Mouse (Mus musculus) lung, adult 18-20 months (tissue): ENCODE results near the gene Cfd.
A peak's percentile ranks its signal among the peaks of the same experiment; 100 is the strongest.

ENCODE experiments used
- DNase-seq, 2 experiments: peaks; one replicate each; pipeline ENCODE4 v3.0.0; 2022; ENCODE audit warnings: mixed read lengths in 2 of 2

Cfd gene

DNA sequence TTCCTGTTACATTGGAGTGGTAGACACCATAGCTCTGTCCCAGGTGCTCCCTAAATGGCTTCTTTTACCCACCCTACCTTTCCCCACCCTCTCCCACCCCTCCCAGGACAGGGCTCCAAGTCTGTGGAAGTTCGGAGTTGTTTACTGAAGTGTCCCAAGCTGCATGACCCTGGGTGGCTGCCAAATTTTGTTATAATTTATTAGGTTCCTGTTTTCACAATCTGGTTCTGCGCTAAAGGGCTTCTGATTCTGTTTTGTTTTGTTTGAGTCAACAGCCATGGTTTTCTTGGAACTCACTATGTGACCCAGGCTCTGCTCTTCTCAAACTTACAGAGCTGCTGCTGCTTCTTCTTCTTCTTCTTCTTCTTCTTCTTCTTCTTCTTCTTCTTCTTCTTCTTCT is 1.3 kb upstream of the Cfd start:
- no peak for DNase-seq

GRCm38 (mm10) chr10:79892451-79893118 is 1.9 kb downstream of the Cfd start:
- DNase-seq = peak; percentile 70 to 79

DNA sequence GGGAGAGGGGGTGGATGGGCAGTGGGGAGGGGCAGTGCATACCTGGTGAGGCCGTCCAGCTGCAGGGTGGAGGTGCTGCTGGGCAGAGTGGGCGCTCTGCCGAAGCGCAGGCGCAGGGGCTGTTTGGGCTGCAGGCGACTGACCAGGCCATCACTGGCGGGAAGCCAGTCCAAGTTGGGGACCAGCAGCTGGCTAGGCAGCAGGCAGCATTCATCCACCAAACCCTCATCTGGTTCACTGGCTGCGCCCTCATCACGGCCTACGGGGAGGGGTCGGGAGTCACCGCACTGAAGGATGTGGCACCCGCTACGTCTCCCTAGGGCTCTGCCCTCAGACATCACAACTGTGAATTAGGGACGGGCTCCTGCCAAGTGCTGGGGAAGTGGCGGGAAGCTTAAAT is 5.7 kb downstream of the Cfd start:
- no peak for DNase-seq

DNA sequence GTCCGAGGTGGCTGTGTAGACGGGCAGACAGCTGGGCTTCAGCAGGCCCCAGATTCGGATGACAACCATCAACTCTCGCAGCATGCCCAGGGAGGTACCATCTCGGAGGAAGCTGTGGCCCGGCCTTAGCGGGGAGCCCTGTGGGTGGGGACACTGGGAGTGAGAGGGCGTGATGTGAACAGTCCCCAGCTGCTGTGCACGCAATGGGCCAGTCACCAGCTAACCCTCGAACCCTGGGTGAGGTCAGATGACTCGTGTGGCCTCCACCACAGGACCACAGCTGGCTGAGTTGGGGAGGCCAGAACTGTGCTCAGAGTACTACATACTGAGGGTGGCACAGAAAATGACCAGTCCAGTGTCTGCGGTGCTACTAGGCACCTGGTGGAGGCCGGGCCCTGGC is 6.2 kb downstream of the Cfd start:
- DNase-seq = peak in 1 of 2 experiments; percentile 64

- no peak for DNase-seq
Observed at GRCm38 (mm10) chr10:79897316-79898245, 6.9 kb downstream of the Cfd start.

DNA sequence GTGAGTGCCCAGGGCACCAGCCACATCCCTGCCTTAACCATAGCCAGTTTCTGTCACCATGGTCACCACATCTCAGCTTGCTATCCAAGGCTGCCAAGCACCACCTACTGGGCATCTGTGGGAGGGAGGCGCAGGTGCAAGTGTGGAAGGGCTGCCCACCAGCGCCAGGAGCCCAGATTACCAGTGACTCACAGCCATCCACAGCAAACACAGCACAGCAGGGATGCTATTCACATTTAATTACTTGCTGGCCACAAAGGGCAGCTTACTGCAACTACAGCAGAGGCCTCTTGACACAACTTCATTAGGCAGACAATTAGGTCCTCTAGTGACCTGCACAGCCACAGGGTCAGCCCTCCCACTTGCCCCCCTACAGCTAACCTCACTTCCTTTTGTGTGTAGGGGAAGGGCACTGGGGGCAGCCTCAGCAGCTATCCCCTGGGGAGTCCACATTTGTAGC is 10.3 kb downstream of the Cfd start:
- no peak for DNase-seq

- DNase-seq = no peak
Observed at GRCm38 (mm10) chr10:79906712-79907111, 16.1 kb downstream of the Cfd start.

- no peak for DNase-seq
Observed at GRCm38 (mm10) chr10:79907415-79907814, 16.8 kb downstream of the Cfd start.

DNA sequence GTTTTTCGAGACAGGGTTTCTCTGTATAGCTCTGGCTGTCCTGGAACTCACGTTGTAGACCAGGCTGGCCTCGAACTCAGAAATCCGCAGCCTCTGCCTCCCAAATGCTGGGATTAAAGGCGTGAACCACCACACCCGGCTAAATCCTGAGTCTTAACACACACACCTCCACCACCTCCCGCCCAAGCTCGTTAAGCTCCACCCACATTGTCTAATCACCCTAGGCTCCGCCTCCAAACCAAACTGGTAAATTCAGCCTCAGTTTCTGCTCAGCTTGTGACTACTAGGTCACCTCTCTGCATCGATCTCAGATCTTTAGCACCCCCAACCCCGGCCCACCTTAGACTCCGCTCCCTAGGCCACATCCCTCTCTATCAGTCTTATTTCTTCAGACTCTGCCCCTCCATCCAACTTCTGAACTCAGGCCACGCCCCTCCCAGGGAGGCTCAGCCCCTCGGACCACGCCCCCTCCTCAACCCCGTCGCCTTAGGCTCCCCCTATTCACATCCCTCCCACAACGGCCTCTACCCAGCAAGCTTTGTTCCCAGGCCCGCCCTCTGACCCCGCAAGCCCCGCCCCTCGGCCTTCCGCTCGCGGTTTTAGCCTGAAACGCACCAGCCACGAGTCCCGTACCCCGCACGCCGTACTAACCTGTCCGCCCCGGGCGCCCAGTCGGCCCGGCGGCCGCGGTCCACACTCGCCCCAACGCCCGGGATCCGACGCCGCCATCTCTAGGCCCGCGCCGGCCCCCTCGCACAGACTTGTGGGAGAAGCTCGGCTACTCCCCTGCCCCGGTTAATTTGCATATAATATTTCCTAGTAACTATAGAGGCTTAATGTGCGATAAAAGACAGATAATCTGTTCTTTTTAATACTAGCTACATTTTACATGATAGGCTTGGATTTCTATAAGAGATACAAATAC is 17.8 kb downstream of the Cfd start, which contains the start of gene Med16:
Med16 (minus strand) TSS at position 757 of the 925 bp plus-strand sequence.
- peak; percentile 97 to 98 for DNase-seq

DNA sequence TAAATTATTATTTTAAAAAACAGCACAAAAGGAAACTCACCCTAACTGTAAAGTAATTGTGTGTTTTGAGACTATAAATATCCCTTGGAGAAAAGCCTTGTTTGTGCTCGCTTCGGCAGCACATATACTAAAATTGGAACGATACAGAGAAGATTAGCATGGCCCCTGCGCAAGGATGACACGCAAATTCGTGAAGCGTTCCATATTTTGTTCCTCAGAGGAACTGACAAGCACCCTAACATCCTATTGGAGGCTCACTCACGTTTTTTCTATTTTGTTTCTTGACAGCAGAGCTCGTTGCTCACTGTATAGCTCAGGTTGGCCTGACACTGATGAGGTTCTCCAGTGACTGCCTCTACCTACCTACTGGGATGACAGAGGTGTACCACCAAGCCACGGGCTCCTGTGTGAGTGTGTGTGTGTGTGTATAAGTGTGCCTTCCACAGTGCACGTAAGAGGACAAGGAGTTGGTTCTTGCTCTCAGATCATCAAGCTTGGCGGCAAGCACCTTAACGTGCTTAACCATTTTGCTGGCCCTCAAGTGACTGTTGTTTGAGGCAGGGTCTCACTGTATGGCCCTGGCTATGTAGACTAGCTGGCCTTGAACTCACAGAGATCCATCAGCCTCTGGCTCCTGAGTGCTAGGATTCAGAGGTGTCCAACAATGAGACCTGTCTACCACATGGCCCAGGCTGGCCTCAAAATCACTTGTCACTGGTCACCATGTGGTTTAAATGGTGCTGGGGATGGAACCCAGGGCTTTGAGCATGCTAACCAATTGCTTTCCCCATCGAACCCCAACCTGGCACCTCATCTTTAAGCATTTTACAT is 18.7 kb downstream of the Cfd start:
- DNase-seq = no peak

DNA sequence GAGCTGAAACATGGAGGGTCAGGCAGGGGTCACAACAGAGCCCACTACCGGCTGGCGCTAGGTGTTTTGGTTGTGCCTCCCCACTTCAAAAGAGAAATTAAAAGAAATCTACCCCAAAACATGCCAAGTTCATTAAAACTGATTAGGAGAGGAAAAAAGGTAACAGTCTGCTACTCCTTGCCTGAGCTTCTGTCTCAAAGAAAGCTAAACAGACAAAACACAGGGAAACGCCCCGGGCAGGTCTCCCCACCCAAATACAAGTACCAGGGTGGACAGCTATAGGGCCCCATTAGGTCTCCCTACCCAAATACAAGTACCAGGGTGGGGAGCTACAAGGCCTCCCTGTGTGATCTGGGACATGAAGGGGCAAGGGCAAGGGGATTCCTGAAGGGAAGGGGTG is 19.9 kb downstream of the Cfd start, which contains the start of gene Gm26602:
Gm26602 (plus strand) TSS at position 301 of the 400 bp plus-strand sequence.
- DNase-seq = no peak

- DNase-seq = no peak
Observed at GRCm38 (mm10) chr10:79912412-79912811, 21.8 kb downstream of the Cfd start.

DNA sequence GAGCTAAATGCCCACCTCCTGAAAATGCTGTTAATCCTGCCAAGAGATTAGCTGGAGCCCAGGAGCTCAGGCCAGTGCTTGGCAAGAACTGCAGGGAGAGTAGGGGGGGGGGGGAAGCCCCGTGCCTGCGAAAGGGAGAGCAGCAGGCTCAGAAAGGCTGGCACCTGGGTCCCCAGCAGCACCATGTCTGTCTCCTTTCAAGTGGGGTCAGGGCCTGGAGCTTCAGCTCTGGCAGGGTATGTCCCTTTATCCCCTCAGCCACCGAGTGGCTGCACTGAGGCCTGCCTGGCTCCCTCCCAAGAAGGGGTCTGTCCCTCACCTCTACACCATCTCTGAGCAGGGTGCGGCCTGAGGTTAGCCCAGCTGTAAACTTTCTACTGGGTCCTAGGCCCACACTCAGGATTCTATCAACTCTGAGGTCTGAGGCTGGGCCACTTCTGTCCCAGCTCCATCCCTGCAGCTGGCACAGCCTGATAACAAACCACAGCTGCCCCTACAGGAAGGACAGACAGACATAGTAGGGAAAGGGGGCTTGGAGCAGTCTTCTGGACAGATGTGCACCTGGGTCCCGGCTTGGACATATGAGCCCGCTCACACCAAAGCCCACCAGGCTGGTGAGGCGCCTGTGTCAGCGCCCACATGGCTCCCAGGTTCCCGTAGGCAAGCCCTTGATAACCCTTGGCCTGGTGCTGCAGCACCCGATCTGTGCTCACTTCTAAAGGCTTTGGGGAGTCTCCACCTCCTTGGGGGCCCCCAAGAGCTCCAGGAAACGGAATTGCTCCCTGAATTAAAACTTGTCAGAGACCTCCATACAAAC is 23.7 kb downstream of the Cfd start:
- no peak for DNase-seq

- peak; percentile 68 to 80 for DNase-seq
Observed at GRCm38 (mm10) chr10:79914948-79915596, 24.4 kb downstream of the Cfd start.

DNA sequence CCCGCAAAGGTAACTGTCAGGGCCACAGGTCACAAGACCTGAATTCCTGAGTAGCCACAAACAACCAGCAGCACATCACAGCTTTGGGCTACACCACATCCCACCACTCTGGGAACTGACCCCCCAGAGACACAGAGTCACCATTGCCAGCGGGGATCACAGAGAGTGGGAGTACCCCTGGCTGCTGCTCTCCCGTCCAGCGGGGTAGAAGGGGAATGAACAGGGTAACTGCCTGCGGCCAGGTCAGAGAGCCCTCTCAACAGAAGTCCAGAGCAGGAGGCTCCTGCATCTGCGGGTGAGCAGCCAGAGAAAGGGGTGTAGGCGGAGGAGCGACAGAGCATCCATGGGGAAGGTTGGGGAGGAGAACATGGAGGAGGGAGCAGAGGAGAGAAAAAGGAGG is 25.4 kb downstream of the Cfd start:
- DNase-seq = no peak

DNA sequence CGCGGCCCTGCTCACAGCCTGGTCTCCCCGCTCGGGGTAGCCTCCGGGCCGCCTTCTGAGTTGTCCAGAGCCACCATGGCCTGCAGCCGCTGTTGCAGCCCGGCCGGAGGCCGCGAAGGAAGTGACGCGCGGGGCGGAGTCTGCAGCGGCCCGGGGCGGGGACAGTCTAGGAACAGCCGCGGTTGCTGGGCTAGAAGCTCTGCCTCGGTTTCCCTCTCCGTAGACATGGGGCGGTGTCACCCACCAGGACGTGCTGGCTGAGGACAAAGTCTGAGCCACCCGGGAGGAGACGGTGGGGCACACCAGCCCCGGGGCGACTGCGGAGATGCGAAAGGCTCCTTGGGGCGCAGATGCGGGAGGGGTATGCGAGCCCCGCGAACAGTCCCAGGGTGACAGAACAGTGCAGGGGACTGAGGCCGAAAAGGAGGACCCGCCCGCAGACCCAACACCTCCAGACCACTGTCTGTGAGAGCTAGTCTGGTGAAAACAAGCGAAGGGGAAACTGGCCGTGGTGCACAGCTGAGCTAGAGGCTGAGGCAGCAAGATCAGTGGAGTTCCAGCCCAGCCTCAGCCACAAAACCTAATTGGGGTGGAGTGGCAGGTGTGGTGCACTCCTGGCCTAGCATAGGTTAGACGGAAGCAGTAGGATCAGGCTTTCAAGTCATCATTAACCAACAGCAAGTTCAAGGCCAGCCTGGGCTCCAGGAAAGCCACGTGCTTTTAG is 26.3 kb downstream of the Cfd start, which contains the start of gene Kiss1r:
Kiss1r (plus strand) TSS at position 164 of the 724 bp plus-strand sequence.
- peak; percentile 89 to 90 for DNase-seq

GRCm38 (mm10) chr10:79917532-79918100 is 27.0 kb downstream of the Cfd start:
- DNase-seq = no peak

DNA sequence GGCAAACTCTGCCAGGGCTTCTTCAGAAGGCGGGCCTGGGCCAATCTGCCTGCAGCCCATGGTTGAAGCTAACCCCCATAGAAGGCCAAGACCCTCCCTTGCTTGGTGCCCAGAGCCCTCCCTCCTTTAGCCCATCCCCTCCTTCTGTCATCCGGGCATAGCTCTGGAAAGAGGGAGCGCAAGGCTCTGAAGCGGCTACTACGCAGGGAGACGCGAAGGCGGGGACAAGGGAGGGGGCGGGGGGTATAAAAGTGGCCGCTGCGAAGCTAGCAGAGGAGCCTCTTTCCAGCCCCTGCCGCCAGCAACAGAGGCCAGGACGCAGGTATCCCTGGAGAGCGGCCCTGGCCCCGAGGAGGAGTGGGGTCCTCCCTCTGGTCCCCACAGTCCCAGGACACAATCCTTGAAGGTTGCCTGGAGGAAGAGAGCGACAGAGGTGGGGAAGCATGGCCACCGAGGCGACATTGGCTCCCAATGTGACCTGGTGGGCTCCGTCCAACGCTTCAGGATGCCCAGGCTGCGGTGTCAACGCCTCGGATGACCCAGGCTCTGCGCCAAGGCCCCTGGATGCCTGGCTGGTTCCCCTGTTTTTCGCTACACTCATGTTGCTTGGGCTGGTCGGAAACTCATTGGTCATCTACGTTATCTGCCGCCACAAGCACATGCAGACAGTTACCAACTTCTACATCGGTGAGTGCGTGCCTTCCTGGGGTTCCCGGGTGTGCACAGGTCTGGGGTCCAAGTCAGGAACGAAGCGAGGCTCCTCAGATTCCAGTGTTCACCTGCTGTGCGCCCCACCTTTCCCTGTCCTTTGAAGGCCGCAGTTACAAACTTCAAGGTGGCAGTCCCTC is 27.8 kb downstream of the Cfd start:
- peak in 1 of 2 experiments; percentile 57 for DNase-seq
